Mouse (Mus musculus): Measurements from ENCODE around the gene Zfp296.

- TF ChIP-seq CTCF (conservative IDR thresholded peaks at IDR 0.05; ENCODE audit: low read length) (no peak), POU5F1 (IDR thresholded peaks at IDR 0.05; ENCODE audit: borderline replicate concordance, low read length) (no peak), NANOG (IDR thresholded peaks at IDR 0.05; ENCODE audit: borderline replicate concordance, low read length) (no peak)
Observed at GRCm38 (mm10) chr7:19580634-19581033, 3.5 kb downstream of the Zfp296 start.

All from E14TG2a.4 (cell line).